Mouse (Mus musculus): Measurements from ENCODE around the gene E130116L18Rik. TPM values are rescaled to one million over a fixed set of nuclear protein-coding genes. Genes with fewer than 3 reads are reported as not detected.

The E130116L18Rik gene
- total RNA-seq, 1 experiment = not detected

DNA sequence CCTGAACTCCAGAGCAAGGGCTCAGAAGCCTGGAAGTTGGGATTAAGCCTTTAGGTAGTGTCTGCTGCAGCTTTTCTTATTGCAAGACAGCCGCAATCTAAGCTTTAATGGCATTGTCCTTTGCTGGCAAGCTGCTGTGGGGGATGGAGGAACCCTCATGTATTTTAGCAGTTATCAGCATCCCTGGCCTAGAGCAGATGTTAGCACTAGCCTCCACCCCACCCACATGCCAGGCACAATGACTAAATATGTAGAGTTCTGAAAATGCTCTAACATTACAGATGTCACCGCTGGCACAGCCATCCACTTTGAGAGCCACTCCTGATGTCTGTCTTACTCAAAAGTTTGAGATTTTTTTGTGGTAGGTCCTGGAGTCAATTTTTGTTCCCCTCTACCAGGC lies 33.7 kb upstream of the E130116L18Rik start:
- TF ChIP-seq MAFK (IDR thresholded peaks at IDR 0.05; ENCODE audit: insufficient read depth, low read depth, low read length) = no peak
- TF ChIP-seq ZC3H11A (IDR thresholded peaks at IDR 0.05; ENCODE audit: borderline replicate concordance, low read depth, low read length) = no peak
- no peak for TF ChIP-seq HCFC1 (IDR thresholded peaks at IDR 0.05; ENCODE audit: borderline replicate concordance, insufficient read depth, low read length)
- TF ChIP-seq CHD2 (IDR thresholded peaks at IDR 0.05; ENCODE audit: low read depth, low read length) = no peak
- TF ChIP-seq ZNF384 (IDR thresholded peaks at IDR 0.05; ENCODE audit: low read depth, low read length) = no peak
- H3K9ac ChIP-seq (ENCODE audit: insufficient read depth, low read depth, low read length, poor library complexity, severe bottlenecking) = no peak overlapping the region
- peaks cover 26% of the 10 kb centered on the region; the same call in 1 of the 2 replicates for H3K36me3 ChIP-seq (ENCODE audit: control insufficient read depth, insufficient read depth, low read length, poor library complexity, severe bottlenecking)
- H3K9me3 ChIP-seq (ENCODE audit: control insufficient read depth, insufficient read depth, low read depth, low read length) = no peaks in the 10 kb centered on the region
- no peak for DNase-seq (ENCODE audit: low read depth, low spot score)
- no peak overlapping the region for H3K27ac ChIP-seq (ENCODE audit: insufficient read depth, low read depth, low read length, poor library complexity, severe bottlenecking)
- in situ Hi-C loops (cut with MboI; ENCODE audit: low sequenced_read_pairs in 2 of 2, unreplicated experiment in 2 of 2) = no loop called here
- H3K4me3 ChIP-seq (ENCODE audit: insufficient read depth in 1 of 2, low read depth in 1 of 2, low read length in 2 of 2, poor library complexity in 1 of 2, severe bottlenecking in 1 of 2) = no peak overlapping the region
- H3K4me1 ChIP-seq (ENCODE audit: control insufficient read depth in 2 of 2, insufficient read depth in 2 of 2, low read length in 2 of 2, poor library complexity in 1 of 2) = no peaks in the 10 kb centered on the region

DNA sequence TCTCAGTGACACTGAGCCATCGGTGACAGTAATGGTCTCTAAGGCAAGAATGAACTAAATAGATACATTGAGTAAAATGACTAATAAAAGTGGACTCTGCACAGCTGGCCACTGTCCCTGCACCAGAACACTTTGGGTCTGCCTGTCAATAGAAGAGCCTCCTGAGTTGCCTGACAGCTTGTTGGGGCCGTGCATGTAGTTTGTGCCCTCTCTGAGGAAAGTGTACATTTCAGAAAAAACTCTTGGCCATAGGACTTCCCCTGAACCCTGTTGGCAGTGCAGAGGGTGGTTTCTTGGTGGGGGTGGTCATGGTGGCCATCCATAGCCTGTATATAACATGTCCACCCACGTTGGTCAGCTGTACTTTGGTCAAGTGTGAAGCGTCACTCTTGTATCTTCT lies 31.5 kb upstream of the E130116L18Rik start:
- Histone ChIP-seq H3K4me3 (ENCODE audit: insufficient read depth in 1 of 2, low read depth in 1 of 2, low read length in 2 of 2, poor library complexity in 1 of 2, severe bottlenecking in 1 of 2) (no peak overlapping the region), H3K9ac (ENCODE audit: insufficient read depth, low read depth, low read length, poor library complexity, severe bottlenecking) (no peak overlapping the region), H3K36me3 (ENCODE audit: control insufficient read depth, insufficient read depth, low read length, poor library complexity, severe bottlenecking) (peaks cover 29% of the 10 kb centered on the region), H3K27ac (ENCODE audit: insufficient read depth, low read depth, low read length, poor library complexity, severe bottlenecking) (no peak overlapping the region), H3K4me1 (ENCODE audit: control insufficient read depth in 2 of 2, insufficient read depth in 2 of 2, low read length in 2 of 2, poor library complexity in 1 of 2) (no peaks in the 10 kb centered on the region), H3K9me3 (ENCODE audit: control insufficient read depth, insufficient read depth, low read depth, low read length) (no peaks in the 10 kb centered on the region)
- TF ChIP-seq MAFK (IDR thresholded peaks at IDR 0.05; ENCODE audit: insufficient read depth, low read depth, low read length) (no peak), ZNF384 (IDR thresholded peaks at IDR 0.05; ENCODE audit: low read depth, low read length) (no peak), HCFC1 (IDR thresholded peaks at IDR 0.05; ENCODE audit: borderline replicate concordance, insufficient read depth, low read length) (no peak), ZC3H11A (IDR thresholded peaks at IDR 0.05; ENCODE audit: borderline replicate concordance, low read depth, low read length) (no peak), CHD2 (IDR thresholded peaks at IDR 0.05; ENCODE audit: low read depth, low read length) (no peak)
- in situ Hi-C loops (cut with MboI; ENCODE audit: low sequenced_read_pairs in 2 of 2, unreplicated experiment in 2 of 2) = no loop called here
- no peak for DNase-seq (ENCODE audit: low read depth, low spot score)

DNA sequence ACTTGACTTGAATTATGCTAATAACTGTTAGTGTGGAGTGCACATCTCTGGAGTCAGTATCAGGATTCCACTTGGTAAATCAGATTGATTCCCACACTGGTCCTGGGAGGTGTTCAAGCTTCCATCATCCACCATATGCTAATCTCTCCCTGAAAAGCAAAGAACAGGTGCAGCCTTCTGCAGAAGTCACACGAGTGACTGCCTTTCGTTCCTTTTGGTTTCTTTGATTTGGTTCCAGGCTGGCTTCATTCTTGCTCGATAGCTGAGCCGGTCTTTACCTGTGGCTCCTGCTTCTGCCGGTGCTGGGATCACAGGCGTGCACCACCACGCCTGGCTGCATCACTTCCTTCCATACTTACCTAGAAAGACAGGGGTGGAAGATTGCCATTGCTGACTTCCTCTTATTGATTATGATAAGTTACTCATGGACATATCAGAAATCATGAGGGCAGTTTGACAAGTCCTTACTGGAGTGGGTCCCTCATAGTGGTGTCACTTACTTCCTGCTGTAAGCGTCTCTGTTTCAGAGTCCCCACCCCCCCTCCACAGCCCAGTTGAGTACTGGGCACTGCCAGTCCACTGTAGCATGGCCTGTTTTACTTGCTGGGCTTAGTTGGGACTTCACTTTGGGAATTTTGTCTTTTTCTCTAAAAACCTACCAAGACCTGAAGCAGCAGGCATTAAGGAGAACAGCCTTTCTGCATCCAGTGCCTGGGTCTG lies 30.0 kb upstream of the E130116L18Rik start:
- H3K9me3 ChIP-seq (ENCODE audit: control insufficient read depth, insufficient read depth, low read depth, low read length) = no peaks in the 10 kb centered on the region
- H3K4me3 ChIP-seq (ENCODE audit: insufficient read depth in 1 of 2, low read depth in 1 of 2, low read length in 2 of 2, poor library complexity in 1 of 2, severe bottlenecking in 1 of 2) = no peak overlapping the region
- H3K27ac ChIP-seq (ENCODE audit: insufficient read depth, low read depth, low read length, poor library complexity, severe bottlenecking) = no peak overlapping the region
- no peak for DNase-seq (ENCODE audit: low read depth, low spot score)
- no peak overlapping the region for H3K9ac ChIP-seq (ENCODE audit: insufficient read depth, low read depth, low read length, poor library complexity, severe bottlenecking)
- in situ Hi-C loops (cut with MboI; ENCODE audit: low sequenced_read_pairs in 2 of 2, unreplicated experiment in 2 of 2) = no loop called here
- TF ChIP-seq HCFC1 (IDR thresholded peaks at IDR 0.05; ENCODE audit: borderline replicate concordance, insufficient read depth, low read length) (no peak), ZNF384 (IDR thresholded peaks at IDR 0.05; ENCODE audit: low read depth, low read length) (no peak), CHD2 (IDR thresholded peaks at IDR 0.05; ENCODE audit: low read depth, low read length) (no peak), ZC3H11A (IDR thresholded peaks at IDR 0.05; ENCODE audit: borderline replicate concordance, low read depth, low read length) (no peak), MAFK (IDR thresholded peaks at IDR 0.05; ENCODE audit: insufficient read depth, low read depth, low read length) (no peak)
- peaks cover 26% of the 10 kb centered on the region for H3K36me3 ChIP-seq (ENCODE audit: control insufficient read depth, insufficient read depth, low read length, poor library complexity, severe bottlenecking)
- no peaks in the 10 kb centered on the region for H3K4me1 ChIP-seq (ENCODE audit: control insufficient read depth in 2 of 2, insufficient read depth in 2 of 2, low read length in 2 of 2, poor library complexity in 1 of 2)

GRCm38 (mm10) chr5:25252423-25252822 lies 29.5 kb upstream of the E130116L18Rik start:
- Histone ChIP-seq H3K9me3 (ENCODE audit: control insufficient read depth, insufficient read depth, low read depth, low read length) (no peaks in the 10 kb centered on the region), H3K27ac (ENCODE audit: insufficient read depth, low read depth, low read length, poor library complexity, severe bottlenecking) (no peak overlapping the region), H3K36me3 (ENCODE audit: control insufficient read depth, insufficient read depth, low read length, poor library complexity, severe bottlenecking) (peaks cover 23% of the 10 kb centered on the region), H3K4me1 (ENCODE audit: control insufficient read depth in 2 of 2, insufficient read depth in 2 of 2, low read length in 2 of 2, poor library complexity in 1 of 2) (no peaks in the 10 kb centered on the region), H3K9ac (ENCODE audit: insufficient read depth, low read depth, low read length, poor library complexity, severe bottlenecking) (no peak overlapping the region), H3K4me3 (ENCODE audit: insufficient read depth in 1 of 2, low read depth in 1 of 2, low read length in 2 of 2, poor library complexity in 1 of 2, severe bottlenecking in 1 of 2) (no peak overlapping the region)
- in situ Hi-C loops (cut with MboI; ENCODE audit: low sequenced_read_pairs in 2 of 2, unreplicated experiment in 2 of 2) = no loop called here
- TF ChIP-seq ZC3H11A (IDR thresholded peaks at IDR 0.05; ENCODE audit: borderline replicate concordance, low read depth, low read length) = no peak
- TF ChIP-seq CHD2 (IDR thresholded peaks at IDR 0.05; ENCODE audit: low read depth, low read length) = no peak
- TF ChIP-seq HCFC1 (IDR thresholded peaks at IDR 0.05; ENCODE audit: borderline replicate concordance, insufficient read depth, low read length) = no peak
- TF ChIP-seq ZNF384 (IDR thresholded peaks at IDR 0.05; ENCODE audit: low read depth, low read length) = no peak
- no peak for TF ChIP-seq MAFK (IDR thresholded peaks at IDR 0.05; ENCODE audit: insufficient read depth, low read depth, low read length)
- DNase-seq (ENCODE audit: low read depth, low spot score) = no peak
